Mouse (Mus musculus) megakaryocyte, embryonic 14.5 days (primary cell): ENCODE measurements around the gene Stra8.

Source experiments
- FLI1 ChIP-seq: IDR thresholded peaks from 2 replicates; pipeline ENCODE4 v1.6.1; 2012; ENCODE audit warnings: low read length, inconsistent platforms, mixed read lengths
- GATA1 ChIP-seq: IDR thresholded peaks from 3 replicates; pipeline ENCODE4 v1.6.1; 2012; ENCODE audit warnings: mixed read lengths, low read length, inconsistent platforms, borderline replicate concordance

DNA sequence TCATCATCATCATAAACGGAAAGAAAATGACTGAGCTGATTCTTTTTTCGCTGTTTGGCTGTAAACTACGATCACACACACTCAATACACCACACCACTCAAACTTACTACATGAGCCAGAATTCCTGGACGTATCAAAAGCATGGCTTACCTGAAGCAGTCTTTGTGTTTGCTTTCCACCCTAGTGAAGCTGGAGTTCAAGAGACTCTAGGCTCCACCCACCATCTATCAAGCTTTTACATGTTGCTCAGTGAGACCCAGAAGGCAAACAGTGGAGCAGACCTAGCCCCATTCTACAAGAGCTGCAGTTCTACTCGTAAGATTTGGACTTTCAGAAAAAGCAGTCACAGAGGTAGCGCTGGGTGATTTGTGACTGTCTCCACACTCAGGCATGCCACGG, 17.4 kb upstream of the Stra8 start:
- TF ChIP-seq FLI1 (no peak), GATA1 (no peak)
